Mouse (Mus musculus) 3134 (cell line): ENCODE measurements around the gene Bcl2.

Source experiments
- DNase-seq: peaks from one replicate; pipeline ENCODE4 v3.0.0-alpha.2; 2011; ENCODE audit warnings: low spot score; ENCODE audit not compliant: insufficient read length; ENCODE audit errors: extremely low read depth

The Bcl2 gene

DNA sequence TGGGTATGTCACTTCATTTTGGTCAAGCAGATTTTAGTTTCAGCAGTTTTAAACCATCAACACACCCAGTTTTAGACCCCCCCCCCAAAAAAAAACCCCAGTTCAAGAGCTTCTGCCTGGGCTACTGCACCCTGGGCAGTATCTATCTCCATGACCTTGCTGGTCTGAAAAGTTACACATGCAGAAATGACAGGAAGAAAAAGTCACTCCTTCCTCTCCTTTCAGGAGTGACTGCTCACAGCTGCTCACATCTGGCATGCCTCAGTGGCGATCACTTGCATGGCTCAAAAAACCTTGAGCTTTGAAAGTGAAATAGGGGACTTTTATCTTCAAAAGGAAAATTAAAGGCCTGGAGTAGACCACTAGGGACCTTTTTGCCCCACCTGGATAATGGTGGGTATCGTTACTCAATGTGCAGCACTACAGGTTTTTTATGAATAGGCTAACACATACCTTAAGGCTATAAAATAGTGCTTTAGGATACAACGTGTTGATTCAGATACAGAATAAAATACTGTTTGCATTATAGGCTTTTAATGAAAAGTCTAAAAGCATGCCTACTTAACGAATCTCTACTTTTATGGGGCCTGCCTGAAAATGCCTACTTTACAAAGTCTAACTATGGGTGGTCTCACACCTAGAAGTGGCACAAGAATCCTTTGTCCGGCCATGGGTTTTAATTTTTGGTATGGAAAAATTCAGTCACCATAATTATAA, 116.3 kb downstream of the Bcl2 start:
- no peak for DNase-seq

DNA sequence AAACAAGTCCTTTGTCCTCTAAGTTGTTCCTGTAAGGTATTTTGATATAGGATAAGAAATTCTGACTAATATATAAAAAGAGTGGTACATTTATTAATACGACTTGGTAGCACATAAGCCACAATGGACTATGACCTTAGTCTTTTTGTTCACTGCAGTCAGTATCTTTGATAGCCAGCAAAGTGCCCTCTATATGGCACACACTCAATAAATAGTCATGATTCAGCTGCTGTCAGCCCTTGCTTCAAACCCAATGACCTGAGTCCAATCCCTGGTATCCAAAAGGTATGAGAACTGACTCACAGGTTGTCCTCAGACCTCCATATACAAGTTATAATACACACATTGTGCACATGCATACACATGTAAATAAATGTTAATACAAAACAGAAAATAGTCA, 117.7 kb downstream of the Bcl2 start:
- no peak for DNase-seq

- DNase-seq: no peak
Observed at GRCm38 (mm10) chr1:106595286-106595885, 118.7 kb downstream of the Bcl2 start.

GRCm38 (mm10) chr1:106591180-106591774, 122.8 kb downstream of the Bcl2 start:
- no peak for DNase-seq

- DNase-seq: no peak
Observed at GRCm38 (mm10) chr1:106589141-106589540, 124.9 kb downstream of the Bcl2 start.

DNA sequence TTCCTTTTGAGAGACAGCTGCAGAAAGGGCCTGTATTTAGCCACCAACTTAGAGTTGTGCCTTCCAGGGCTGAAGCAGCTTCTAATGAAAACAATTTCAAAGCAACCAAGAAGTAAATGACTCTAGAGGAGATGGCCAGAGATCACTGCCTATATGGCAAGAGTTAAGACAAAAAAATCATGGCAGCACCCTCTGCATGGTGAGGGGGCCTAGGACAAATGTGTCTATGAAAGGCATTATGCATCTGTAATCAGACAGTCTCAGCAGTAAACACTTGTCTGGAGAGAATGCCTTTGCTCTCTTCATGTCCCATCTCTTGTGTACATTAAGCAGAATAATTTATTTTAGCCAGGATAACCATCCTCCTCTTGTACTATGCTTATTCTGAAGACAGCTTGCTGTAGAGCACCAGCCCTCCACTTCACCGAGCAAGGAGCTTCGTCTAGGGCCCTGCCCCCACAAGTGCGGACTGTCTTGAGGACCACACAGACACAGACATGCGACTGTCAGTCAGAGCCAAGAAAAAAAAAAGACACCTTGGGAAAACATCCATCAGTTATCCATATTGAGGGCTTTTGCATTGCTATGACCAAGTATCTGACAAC, 126.1 kb downstream of the Bcl2 start:
- no peak for DNase-seq

- DNase-seq: no peak
Observed at GRCm38 (mm10) chr1:106586761-106587160, 127.3 kb downstream of the Bcl2 start.

- no peak for DNase-seq
Observed at GRCm38 (mm10) chr1:106585349-106585748, 128.7 kb downstream of the Bcl2 start.

GRCm38 (mm10) chr1:106584824-106585223, 129.2 kb downstream of the Bcl2 start:
- DNase-seq: no peak

DNA sequence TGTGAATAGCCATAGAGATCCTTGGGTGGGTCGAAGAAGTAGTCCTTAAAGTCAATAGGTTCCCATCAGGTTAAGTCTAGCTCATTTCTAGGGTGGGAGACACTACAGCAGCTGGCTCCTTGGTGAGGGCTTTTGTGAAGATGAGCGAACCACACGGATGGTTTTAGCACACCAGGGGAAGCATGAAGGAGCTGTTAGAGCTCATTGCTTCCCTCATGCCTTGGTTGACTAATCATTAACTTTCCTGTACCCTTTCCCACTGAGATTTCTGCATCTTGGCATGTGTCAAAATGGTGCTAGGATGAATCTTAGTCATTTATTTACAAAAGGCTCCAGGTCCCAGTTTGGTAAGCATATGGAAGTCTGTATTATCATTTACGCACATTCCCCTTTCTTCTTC, 129.8 kb downstream of the Bcl2 start:
- no peak for DNase-seq

- DNase-seq: no peak
Observed at GRCm38 (mm10) chr1:106583245-106584241, 130.5 kb downstream of the Bcl2 start.

DNA sequence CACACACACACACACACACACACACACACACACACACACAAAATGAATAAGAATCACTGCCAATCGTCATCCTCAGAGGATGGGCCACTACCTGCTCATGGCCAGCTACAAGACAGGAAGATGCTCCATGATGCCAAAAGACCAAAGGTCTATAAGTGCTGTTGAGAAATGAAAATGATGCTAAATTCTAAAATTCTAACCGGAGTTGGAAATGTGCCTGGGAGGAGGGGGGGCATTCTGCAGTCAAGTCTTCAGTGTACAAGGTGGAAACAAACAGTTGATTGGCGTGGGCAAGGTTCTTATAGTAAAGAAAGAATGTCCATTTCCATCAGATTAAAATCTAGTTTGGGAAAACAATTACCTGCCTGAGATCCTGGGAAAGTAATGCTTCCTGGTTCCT, 131.3 kb downstream of the Bcl2 start:
- no peak for DNase-seq

- DNase-seq: no peak
Observed at GRCm38 (mm10) chr1:106581812-106582211, 132.3 kb downstream of the Bcl2 start.

GRCm38 (mm10) chr1:106579768-106580167, 134.3 kb downstream of the Bcl2 start:
- no peak for DNase-seq

DNA sequence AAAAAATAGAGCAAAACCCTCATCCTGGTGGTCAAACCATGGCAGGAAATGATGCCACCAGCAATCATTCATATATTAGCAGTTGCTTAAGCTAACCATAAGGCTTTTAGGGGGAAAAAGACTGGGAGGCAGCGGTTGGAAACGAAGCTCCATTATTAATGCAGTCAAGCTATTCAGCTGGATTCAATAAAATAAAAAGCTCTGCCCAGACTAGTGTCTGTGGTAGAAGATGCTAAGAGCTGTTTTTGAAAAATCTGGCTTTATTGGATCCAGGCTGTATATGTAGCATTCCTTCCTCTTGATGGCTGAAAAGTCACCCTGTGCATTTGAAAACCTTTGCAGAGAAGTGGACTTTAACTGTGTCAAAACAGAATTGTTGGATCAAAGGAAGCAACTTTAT, 141.6 kb downstream of the Bcl2 start:
- DNase-seq: no peak

DNA sequence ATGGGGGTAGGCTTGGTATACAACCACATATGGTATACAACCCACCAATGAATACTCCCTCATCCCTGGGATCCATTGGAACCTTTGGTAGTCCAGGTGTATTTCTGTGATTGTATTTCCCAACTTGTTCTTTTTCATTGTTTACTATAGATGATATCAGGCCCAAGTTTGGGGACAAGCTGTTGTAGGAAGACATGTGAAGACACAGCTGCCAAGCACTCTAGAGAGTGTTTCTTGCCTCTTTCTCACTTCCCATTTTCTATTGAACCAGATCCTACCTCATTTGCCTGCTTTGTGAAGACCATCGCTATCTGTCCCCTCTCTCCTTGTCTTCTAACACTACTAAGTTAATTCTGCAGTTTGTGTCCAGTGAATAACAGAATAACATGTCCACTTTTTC, 143.2 kb downstream of the Bcl2 start:
- no peak for DNase-seq

DNA sequence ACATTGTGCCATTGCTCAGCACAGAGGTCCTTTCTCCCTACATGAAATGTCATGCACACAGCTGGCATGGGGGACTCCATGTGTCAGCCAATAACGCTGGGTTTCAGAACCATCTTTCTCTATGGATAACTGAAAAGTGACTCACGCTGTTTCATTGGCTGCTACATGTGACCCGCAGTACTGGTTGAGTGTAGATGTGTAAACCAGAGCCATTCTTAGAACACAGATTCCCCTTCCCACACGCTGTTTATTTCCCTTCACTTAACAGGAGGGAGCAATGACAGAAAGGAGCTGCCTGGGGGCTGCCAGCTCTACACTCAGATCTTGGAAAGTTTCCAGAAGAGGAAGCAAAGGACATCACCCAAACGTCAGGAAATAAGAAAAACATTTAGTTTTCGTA, 143.7 kb downstream of the Bcl2 start:
- DNase-seq: no peak

- DNase-seq: no peak
Observed at GRCm38 (mm10) chr1:106569674-106570073, 144.4 kb downstream of the Bcl2 start.

- no peak for DNase-seq
Observed at GRCm38 (mm10) chr1:106568868-106569267, 145.2 kb downstream of the Bcl2 start.

DNA sequence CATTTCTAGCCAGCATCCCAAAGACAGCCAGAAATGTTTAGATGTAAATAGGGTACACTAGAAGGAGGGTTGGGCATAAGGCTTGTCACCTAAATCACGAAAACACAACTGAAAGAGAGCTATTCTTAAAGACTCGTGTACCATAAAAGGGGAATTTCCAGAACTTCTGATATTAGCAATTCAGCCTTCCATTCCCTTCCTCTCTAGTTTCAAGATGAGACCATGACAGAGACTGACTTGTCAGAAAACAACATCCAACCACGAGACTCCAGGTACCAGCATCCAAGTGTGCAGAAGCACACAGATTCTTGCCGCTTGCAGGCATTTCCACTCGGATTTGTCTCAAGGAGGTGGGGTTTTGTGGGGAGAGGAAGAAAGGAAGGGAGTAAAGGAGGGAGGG, 146.6 kb downstream of the Bcl2 start:
- no peak for DNase-seq
